Mouse (Mus musculus): ENCODE results near the gene Mysm1. TPM values are rescaled to one million over a fixed set of nuclear protein-coding genes. Genes with fewer than 3 reads are reported as not detected.
A peak's percentile ranks its signal among the peaks of the same experiment; 100 is the strongest.

Gene Mysm1
- polyA plus RNA-seq, 1 experiment from 2014 or later = 46.8 TPM

GRCm38 (mm10) chr4:95008175-95009057, 29.5 kb upstream of the Mysm1 start:
- no peak overlapping the region for H3K4me2 ChIP-seq (ENCODE audit: low read depth, low read length)
- 46% methylated on average over 13 of the region's 13 CpGs for WGBS
- no peaks in the 10 kb centered on the region for H3K4me1 ChIP-seq (ENCODE audit: control insufficient read depth, insufficient read depth, low read length)
- no peaks in the 10 kb centered on the region for H3K36me3 ChIP-seq (ENCODE audit: control insufficient read depth, insufficient read depth, low read length)
- H3K4me3 ChIP-seq (ENCODE audit: low read depth, low read length) = no peak overlapping the region
- no peaks in the 10 kb centered on the region for H3K27me3 ChIP-seq (ENCODE audit: control insufficient read depth, insufficient read depth, low read length)
- no peaks in the 10 kb centered on the region for H3K9me3 ChIP-seq (ENCODE audit: control insufficient read depth, low read length)
- no peak overlapping the region for H3K27ac ChIP-seq (ENCODE audit: low read depth, low read length)
- no peak overlapping the region for H3K9ac ChIP-seq (replicated peaks; ENCODE audit: low read depth, low read length)
- peak; percentile 88 for ATAC-seq (ENCODE audit: low read depth)

DNA sequence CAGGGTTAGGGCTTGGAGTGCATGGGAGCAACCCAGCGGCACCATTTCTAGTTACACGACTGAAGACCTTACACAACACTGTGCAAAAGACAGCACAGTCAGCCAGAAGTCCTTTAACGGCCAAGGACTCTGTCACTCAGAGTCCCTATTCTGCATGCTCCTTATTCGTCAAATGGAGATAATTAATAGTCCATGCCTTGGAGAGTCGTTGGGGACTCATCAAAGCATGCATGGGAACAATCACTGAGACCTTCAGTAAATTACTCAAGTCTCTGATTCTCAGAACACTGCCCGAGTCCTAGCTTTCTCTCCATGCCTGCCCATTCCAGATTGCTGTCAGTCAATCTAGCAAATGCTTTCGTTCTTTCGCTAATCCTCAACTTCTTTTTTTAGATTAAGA, 28.9 kb upstream of the Mysm1 start:
- Histone ChIP-seq H3K27me3 (ENCODE audit: control insufficient read depth, insufficient read depth, low read length) (no peaks in the 10 kb centered on the region), H3K27ac (ENCODE audit: low read depth, low read length) (no peak overlapping the region), H3K4me2 (ENCODE audit: low read depth, low read length) (no peak overlapping the region), H3K36me3 (ENCODE audit: control insufficient read depth, insufficient read depth, low read length) (no peaks in the 10 kb centered on the region), H3K4me3 (ENCODE audit: low read depth, low read length) (no peak overlapping the region), H3K9ac (replicated peaks; ENCODE audit: low read depth, low read length) (no peak overlapping the region), H3K4me1 (ENCODE audit: control insufficient read depth, insufficient read depth, low read length) (no peaks in the 10 kb centered on the region), H3K9me3 (ENCODE audit: control insufficient read depth, low read length) (no peaks in the 10 kb centered on the region)
- WGBS = 47% methylated on average over 8 of the region's 8 CpGs
- peak; percentile 57 for ATAC-seq (ENCODE audit: low read depth)

GRCm38 (mm10) chr4:95005251-95005830, 26.4 kb upstream of the Mysm1 start:
- H3K27ac ChIP-seq (ENCODE audit: low read depth, low read length) = no peak overlapping the region
- 62% methylated on average over 6 of the region's 6 CpGs for WGBS
- H3K9ac ChIP-seq (replicated peaks; ENCODE audit: low read depth, low read length) = no peak overlapping the region
- no peaks in the 10 kb centered on the region for H3K36me3 ChIP-seq (ENCODE audit: control insufficient read depth, insufficient read depth, low read length)
- no peak for ATAC-seq (ENCODE audit: low read depth)
- no peak overlapping the region for H3K4me3 ChIP-seq (ENCODE audit: low read depth, low read length)
- no peaks in the 10 kb centered on the region for H3K4me1 ChIP-seq (ENCODE audit: control insufficient read depth, insufficient read depth, low read length)
- H3K9me3 ChIP-seq (ENCODE audit: control insufficient read depth, low read length) = no peaks in the 10 kb centered on the region
- no peak overlapping the region for H3K4me2 ChIP-seq (ENCODE audit: low read depth, low read length)
- H3K27me3 ChIP-seq (ENCODE audit: control insufficient read depth, insufficient read depth, low read length) = no peaks in the 10 kb centered on the region

GRCm38 (mm10) chr4:95001043-95001775, 22.3 kb upstream of the Mysm1 start:
- Histone ChIP-seq H3K27me3 (ENCODE audit: control insufficient read depth, insufficient read depth, low read length) (no peaks in the 10 kb centered on the region), H3K4me2 (ENCODE audit: low read depth, low read length) (no peak overlapping the region), H3K4me1 (ENCODE audit: control insufficient read depth, insufficient read depth, low read length) (no peaks in the 10 kb centered on the region), H3K9ac (replicated peaks; ENCODE audit: low read depth, low read length) (no peak overlapping the region), H3K4me3 (ENCODE audit: low read depth, low read length) (no peak overlapping the region), H3K27ac (ENCODE audit: low read depth, low read length) (no peak overlapping the region), H3K9me3 (ENCODE audit: control insufficient read depth, low read length) (no peaks in the 10 kb centered on the region), H3K36me3 (ENCODE audit: control insufficient read depth, insufficient read depth, low read length) (no peaks in the 10 kb centered on the region)
- WGBS = 69% methylated on average over 6 of the region's 6 CpGs
- no peak for ATAC-seq (ENCODE audit: low read depth)

- Histone ChIP-seq H3K9me3 (ENCODE audit: control insufficient read depth, low read length) (no peaks in the 10 kb centered on the region), H3K4me3 (ENCODE audit: low read depth, low read length) (no peak overlapping the region), H3K36me3 (ENCODE audit: control insufficient read depth, insufficient read depth, low read length) (no peaks in the 10 kb centered on the region), H3K27ac (ENCODE audit: low read depth, low read length) (no peak overlapping the region), H3K27me3 (ENCODE audit: control insufficient read depth, insufficient read depth, low read length) (no peaks in the 10 kb centered on the region), H3K9ac (replicated peaks; ENCODE audit: low read depth, low read length) (no peak overlapping the region), H3K4me2 (ENCODE audit: low read depth, low read length) (no peak overlapping the region), H3K4me1 (ENCODE audit: control insufficient read depth, insufficient read depth, low read length) (no peaks in the 10 kb centered on the region)
- no peak for ATAC-seq (ENCODE audit: low read depth)
- 84% methylated on average over 1 of the region's 1 CpGs for WGBS
Measured at GRCm38 (mm10) chr4:95000147-95000546, 21.2 kb upstream of the Mysm1 start.

DNA sequence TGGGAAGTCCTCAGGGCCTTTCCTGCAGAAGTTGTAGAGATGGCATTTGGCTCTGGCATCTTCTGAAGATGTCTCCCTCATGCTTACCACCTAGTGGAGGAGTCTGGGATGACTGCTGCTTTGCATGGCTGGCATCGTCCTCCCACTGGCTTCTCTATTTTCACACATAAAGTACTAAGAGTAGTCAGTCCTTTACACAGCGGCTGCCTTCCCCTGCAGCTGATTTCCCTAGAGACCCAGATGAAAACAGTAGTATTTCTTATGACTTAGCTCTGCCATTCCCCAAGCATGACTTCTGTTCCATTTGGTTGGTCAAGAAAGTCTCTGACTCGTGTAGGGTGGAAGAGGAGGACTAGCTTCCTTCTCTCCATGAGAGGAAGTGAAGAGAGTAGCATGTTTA, 20.3 kb upstream of the Mysm1 start:
- H3K4me3 ChIP-seq (ENCODE audit: low read depth, low read length) = no peak overlapping the region
- 63% methylated on average over 3 of the region's 3 CpGs for WGBS
- H3K9me3 ChIP-seq (ENCODE audit: control insufficient read depth, low read length) = no peaks in the 10 kb centered on the region
- H3K36me3 ChIP-seq (ENCODE audit: control insufficient read depth, insufficient read depth, low read length) = no peaks in the 10 kb centered on the region
- no peak overlapping the region for H3K4me2 ChIP-seq (ENCODE audit: low read depth, low read length)
- H3K27ac ChIP-seq (ENCODE audit: low read depth, low read length) = no peak overlapping the region
- ATAC-seq (ENCODE audit: low read depth) = no peak
- no peaks in the 10 kb centered on the region for H3K27me3 ChIP-seq (ENCODE audit: control insufficient read depth, insufficient read depth, low read length)
- H3K4me1 ChIP-seq (ENCODE audit: control insufficient read depth, insufficient read depth, low read length) = no peaks in the 10 kb centered on the region
- no peak overlapping the region for H3K9ac ChIP-seq (replicated peaks; ENCODE audit: low read depth, low read length)

GRCm38 (mm10) chr4:94995862-94996261, 17.0 kb upstream of the Mysm1 start:
- no peak overlapping the region for H3K4me3 ChIP-seq (ENCODE audit: low read depth, low read length)
- H3K9me3 ChIP-seq (ENCODE audit: control insufficient read depth, low read length) = no peaks in the 10 kb centered on the region
- H3K27me3 ChIP-seq (ENCODE audit: control insufficient read depth, insufficient read depth, low read length) = no peaks in the 10 kb centered on the region
- H3K27ac ChIP-seq (ENCODE audit: low read depth, low read length) = no peak overlapping the region
- ATAC-seq (ENCODE audit: low read depth) = no peak
- H3K4me2 ChIP-seq (ENCODE audit: low read depth, low read length) = no peak overlapping the region
- 84% methylated on average over 4 of the region's 4 CpGs for WGBS
- no peaks in the 10 kb centered on the region for H3K36me3 ChIP-seq (ENCODE audit: control insufficient read depth, insufficient read depth, low read length)
- H3K4me1 ChIP-seq (ENCODE audit: control insufficient read depth, insufficient read depth, low read length) = no peaks in the 10 kb centered on the region
- H3K9ac ChIP-seq (replicated peaks; ENCODE audit: low read depth, low read length) = no peak overlapping the region

DNA sequence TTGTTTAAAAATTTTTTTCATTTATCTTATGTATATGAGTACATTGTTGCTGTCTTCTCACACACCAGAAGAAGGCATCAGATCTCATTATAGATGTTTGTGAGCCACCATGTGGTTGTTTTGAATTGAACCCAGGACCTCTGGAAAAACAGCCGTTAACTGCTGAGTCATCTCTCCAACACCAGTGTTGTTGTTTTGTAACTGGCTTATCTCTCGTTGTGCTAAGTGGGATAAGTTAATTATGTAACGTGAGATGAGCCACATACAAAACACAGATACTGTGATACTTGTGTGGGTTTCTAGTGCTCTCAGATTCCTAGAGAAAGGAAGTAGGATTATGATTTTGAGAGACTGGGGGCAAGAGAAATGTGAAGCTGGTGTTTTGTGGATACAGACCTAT, 11.3 kb upstream of the Mysm1 start:
- ATAC-seq (ENCODE audit: low read depth) = no peak
- H3K9ac ChIP-seq (replicated peaks; ENCODE audit: low read depth, low read length) = no peak overlapping the region
- no peaks in the 10 kb centered on the region for H3K36me3 ChIP-seq (ENCODE audit: control insufficient read depth, insufficient read depth, low read length)
- WGBS = 68% methylated on average over 3 of the region's 3 CpGs
- no peaks in the 10 kb centered on the region for H3K4me1 ChIP-seq (ENCODE audit: control insufficient read depth, insufficient read depth, low read length)
- no peak overlapping the region for H3K4me3 ChIP-seq (ENCODE audit: low read depth, low read length)
- no peaks in the 10 kb centered on the region for H3K9me3 ChIP-seq (ENCODE audit: control insufficient read depth, low read length)
- no peak overlapping the region for H3K4me2 ChIP-seq (ENCODE audit: low read depth, low read length)
- H3K27me3 ChIP-seq (ENCODE audit: control insufficient read depth, insufficient read depth, low read length) = no peaks in the 10 kb centered on the region
- H3K27ac ChIP-seq (ENCODE audit: low read depth, low read length) = no peak overlapping the region

DNA sequence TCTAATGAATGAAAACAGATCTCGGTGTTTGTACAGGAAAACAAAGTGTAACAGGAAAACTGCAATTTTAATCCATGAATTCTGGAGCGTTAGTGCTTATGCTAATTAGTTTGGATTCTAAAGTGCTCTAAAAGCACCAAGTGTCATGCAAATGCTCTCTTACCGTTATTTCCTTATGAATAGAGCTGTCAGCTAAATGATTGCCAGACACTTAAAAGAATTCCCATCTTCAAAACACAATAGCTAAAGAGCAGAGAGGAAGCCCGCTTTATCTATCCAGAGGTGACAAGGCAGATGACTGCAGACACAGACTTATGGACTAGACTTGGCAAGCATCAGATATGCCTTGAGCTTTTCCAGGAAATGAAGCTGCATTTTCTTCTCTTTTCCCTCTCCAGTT, 8.8 kb upstream of the Mysm1 start:
- H3K4me1 ChIP-seq (ENCODE audit: control insufficient read depth, insufficient read depth, low read length) = no peaks in the 10 kb centered on the region
- H3K27ac ChIP-seq (ENCODE audit: low read depth, low read length) = no peak overlapping the region
- H3K4me2 ChIP-seq (ENCODE audit: low read depth, low read length) = no peak overlapping the region
- no peak overlapping the region for H3K4me3 ChIP-seq (ENCODE audit: low read depth, low read length)
- H3K27me3 ChIP-seq (ENCODE audit: control insufficient read depth, insufficient read depth, low read length) = no peaks in the 10 kb centered on the region
- no peak for ATAC-seq (ENCODE audit: low read depth)
- H3K9ac ChIP-seq (replicated peaks; ENCODE audit: low read depth, low read length) = no peak overlapping the region
- WGBS = 20% methylated on average over 4 of the region's 4 CpGs
- H3K9me3 ChIP-seq (ENCODE audit: control insufficient read depth, low read length) = no peaks in the 10 kb centered on the region
- H3K36me3 ChIP-seq (ENCODE audit: control insufficient read depth, insufficient read depth, low read length) = no peaks in the 10 kb centered on the region
